ENCODE assay signal across 12 mouse cellular contexts in genomic region chr11:55313768-55314703, GRCm38 (mm10). TPM values are rescaled to one million over a fixed set of nuclear protein-coding genes. Genes with fewer than 3 reads are reported as not detected.
DNase-seq lines count a peak whose midpoint lies in the region; ATAC-seq lines count a peak whose summit lies in the region.
"Had no signal": no experiment of that assay in that cellular context is flagged by ENCODE, and none has a peak within 500 bp of the region (broad histone marks: within the 10 kb centered on the region; RNA-seq: fewer than 3 reads in every experiment).

No protein-coding gene starts in this region.

- H3K9me3 ChIP-seq in heart, embryonic 15.5 days (replicated peaks), result no peaks in the 10 kb centered on the region
- H3K9me3 ChIP-seq in limb, embryonic 12.5 days, result no peaks in the 10 kb centered on the region
- H3K9me3 ChIP-seq in stomach, embryonic 14.5 days (ENCODE audit: control insufficient read depth, low read depth, low read length), result no peaks in the 10 kb centered on the region
- no peaks in the 10 kb centered on the region for H3K9me3 ChIP-seq in midbrain, embryonic 10.5 days (replicated peaks)

- H3K4me1 ChIP-seq in heart, embryonic 15.5 days (replicated peaks), result peaks cover 9% of the 10 kb centered on the region
- H3K4me1 ChIP-seq in limb, embryonic 12.5 days (replicated peaks), result no peaks in the 10 kb centered on the region
- 0 out of 2 replicates have a peak, but pooled peaks cover under 1% of the 10 kb centered on the region for H3K4me1 ChIP-seq in stomach, embryonic 14.5 days (ENCODE audit: control insufficient read depth, insufficient read depth, low read length)
- H3K4me1 ChIP-seq in midbrain, embryonic 10.5 days, result 0 out of 2 replicates have a peak, but pooled peaks cover 6% of the 10 kb centered on the region

- H3K27me3 ChIP-seq in heart, embryonic 15.5 days, result peaks cover 13% of the 10 kb centered on the region
- peaks cover 22% of the 10 kb centered on the region for H3K27me3 ChIP-seq in limb, embryonic 12.5 days
- H3K27me3 ChIP-seq in stomach, embryonic 14.5 days (ENCODE audit: control insufficient read depth, insufficient read depth, low read length), result no peaks in the 10 kb centered on the region
- peaks cover 19% of the 10 kb centered on the region for H3K27me3 ChIP-seq in midbrain, embryonic 10.5 days (ENCODE audit: low read depth, poor library complexity, severe bottlenecking)

- H3K27ac ChIP-seq in heart, embryonic 15.5 days, result no peak overlapping the region; the same call in 1 of the 2 replicates
- no peak overlapping the region for H3K27ac ChIP-seq in limb, embryonic 12.5 days
- H3K27ac ChIP-seq in stomach, embryonic 14.5 days (ENCODE audit: low read length), result no peak overlapping the region
- no peak overlapping the region for H3K27ac ChIP-seq in midbrain, embryonic 10.5 days (replicated peaks)

- H3K4me3 ChIP-seq in heart, embryonic 15.5 days, result 0 out of 2 replicates have a peak overlapping the region, but pooled peaks have one; percentile 5
- no peak overlapping the region; the same call in 1 of the 2 replicates for H3K4me3 ChIP-seq in limb, embryonic 12.5 days (replicated peaks)
- peak overlapping the region; percentile 18; the same call in 1 of the 2 replicates for H3K4me3 ChIP-seq in stomach, embryonic 14.5 days (ENCODE audit: low read depth, low read length)
- H3K4me3 ChIP-seq in midbrain, embryonic 10.5 days, result no peak overlapping the region

- H3K9ac ChIP-seq in heart, embryonic 15.5 days, result no peak overlapping the region
- H3K9ac ChIP-seq in limb, embryonic 12.5 days (replicated peaks), result no peak overlapping the region
- H3K9ac ChIP-seq in stomach, embryonic 14.5 days (replicated peaks; ENCODE audit: low read depth, low read length), result no peak overlapping the region; the same call in 1 of the 2 replicates
- H3K9ac ChIP-seq: liver, postnatal 0 days had no signal

- DNase-seq in heart, adult 11 months, result no peak
- DNase-seq in embryo, embryonic 9.5 days (ENCODE audit: extremely low spot score), result peak; percentile 22
- DNase-seq in right cerebral cortex, postnatal 10 days (ENCODE audit: low spot score in 2 of 2), result no peak
- DNase-seq in midbrain, embryonic 10.5 days (ENCODE audit: low spot score), result no peak
- no peak for DNase-seq in cerebellum, postnatal 36 days
- DNase-seq: gastrocnemius, postnatal 10 days; liver, postnatal 0 days had no signal

- H3K4me2 ChIP-seq in heart, embryonic 15.5 days, result peak overlapping the region; percentile 34
- peak overlapping the region; percentile 23 for H3K4me2 ChIP-seq in limb, embryonic 12.5 days
- H3K4me2 ChIP-seq in stomach, embryonic 14.5 days (replicated peaks; ENCODE audit: low read depth, low read length), result peak overlapping the region; percentile 39

- ATAC-seq in heart, embryonic 15.5 days (replicated peaks; ENCODE audit: insufficient number of reproducible peaks, insufficient read depth, low FRiP score, low read depth), result no peak
- ATAC-seq in limb, embryonic 12.5 days (ENCODE audit: insufficient number of reproducible peaks, insufficient read depth, low FRiP score, low TSS enrichment, low read depth), result no peak
- ATAC-seq in stomach, embryonic 14.5 days (ENCODE audit: insufficient number of reproducible peaks, insufficient read depth, low FRiP score, low read depth), result 0 out of 2 replicates have a peak, but pooled peaks have one; percentile 51
- ATAC-seq: activated CD4-positive, CD25-positive, alpha-beta regulatory T cell, adult 4 months; hindbrain, embryonic 16.5 days; liver, postnatal 0 days had no signal

- 20% methylated on average over 29 of the region's 29 CpGs for WGBS in heart, embryonic 15.5 days
- 25% methylated on average over 29 of the region's 29 CpGs for WGBS in limb, embryonic 12.5 days
- 18% methylated on average over 29 of the region's 29 CpGs for WGBS in stomach, embryonic 14.5 days
- 27% methylated on average over 29 of the region's 29 CpGs for WGBS in midbrain, embryonic 10.5 days

- no peaks in the 10 kb centered on the region for H3K36me3 ChIP-seq in heart, embryonic 15.5 days
- no peaks in the 10 kb centered on the region for H3K36me3 ChIP-seq in limb, embryonic 12.5 days
- H3K36me3 ChIP-seq in stomach, embryonic 14.5 days (ENCODE audit: control insufficient read depth, insufficient read depth, low read length), result no peaks in the 10 kb centered on the region
- H3K36me3 ChIP-seq in midbrain, embryonic 10.5 days, result no peaks in the 10 kb centered on the region

RNA-seq across cellular contexts. Expression of gene Fat2, which starts 22.3 kb away (rescaled TPM):
- polyA plus RNA-seq in heart, embryonic 15.5 days (2015; fragmentation: Nextera tagmentation; extraction: Ambion mirVana), result 0.03 and 0.22 TPM in 2 replicates
- polyA plus RNA-seq in limb, embryonic 12.5 days (2016; fragmentation: Nextera tagmentation; extraction: Ambion mirVana), result 0.18 and 0.22 TPM in 2 replicates
- 1.2 and 1.3 TPM in 2 replicates for polyA plus RNA-seq in stomach, embryonic 14.5 days (2014; fragmentation: Nextera tagmentation; extraction: Ambion mirVana)
- 0.02 and 0.04 TPM in 2 replicates for polyA plus RNA-seq in midbrain, embryonic 10.5 days (2016; fragmentation: Nextera tagmentation; extraction: Ambion mirVana)
- polyA plus RNA-seq: activated CD4-positive, CD25-positive, alpha-beta regulatory T cell, adult 4 months; liver, postnatal 0 days had no signal

Comparison
In these comparisons a context has a peak if more than half of its experiments do, and no peak if none do; other contexts are left out.
1. H3K4me3 ChIP-seq: peak in heart, embryonic 15.5 days (single experiment) and stomach, embryonic 14.5 days (single experiment); none in limb, embryonic 12.5 days (single experiment) and midbrain, embryonic 10.5 days (single experiment).
2. Peak in every context shown above with its lines, with median percentiles within 50 percentile points of each other: H3K4me2 ChIP-seq.